Mouse (Mus musculus) intestine, postnatal 0 days (tissue): ENCODE measurements at regions not wholly inside any gene's neighbourhood (a gene's known extent, or its start where the extent isn't known, plus 50 kb on each side); places are given as distances from the start of the nearest gene placed in this dataset.

Experiments used
- ATAC-seq: fragments of 200-750 bp; cut with Nextera tagmentation; 2 replicates; pipeline ENCODE4 v1.8.0; 2017; ENCODE audit warnings: mild to moderate bottlenecking, moderate TSS enrichment, moderate library complexity
- H3K27ac ChIP-seq: fragments of 300-500 bp; sonication (generic); 2 replicates; pipeline ENCODE4 v1.5.1; 2014; ENCODE audit warnings: mild to moderate bottlenecking, low read depth, low read length, moderate library complexity
- H3K27me3 ChIP-seq: fragments of 300-500 bp; sonication (generic); replicated peaks from 2 replicates; pipeline ENCODE4 v1.6.1; 2014; ENCODE audit warnings: low read length, mixed read lengths; ENCODE audit not compliant: control insufficient read depth, insufficient read depth
- H3K36me3 ChIP-seq: fragments of 300-500 bp; sonication (generic); 2 replicates; pipeline ENCODE4 v1.6.1; 2014; ENCODE audit warnings: mild to moderate bottlenecking, moderate library complexity; ENCODE audit not compliant: control insufficient read depth, insufficient read depth
- H3K4me1 ChIP-seq: fragments of 300-500 bp; sonication (generic); replicated peaks from 2 replicates; pipeline ENCODE4 v1.6.1; 2014; ENCODE audit warnings: antibody characterized with exemption, low read length, mixed read lengths; ENCODE audit not compliant: control insufficient read depth, insufficient read depth
- H3K4me2 ChIP-seq: fragments of 300-500 bp; sonication (generic); replicated peaks from 2 replicates; pipeline ENCODE4 v1.6.1; 2014; ENCODE audit warnings: low read depth, mild to moderate bottlenecking, moderate library complexity
- H3K4me3 ChIP-seq: fragments of 300-500 bp; sonication (generic); 2 replicates; pipeline ENCODE4 v1.5.1; 2014; ENCODE audit warnings: low read depth, low read length
- H3K9ac ChIP-seq: fragments of 300-500 bp; sonication (generic); 2 replicates; pipeline ENCODE4 v1.6.1; 2014; ENCODE audit warnings: mild to moderate bottlenecking, low read depth, low read length
- H3K9me3 ChIP-seq: fragments of 300-500 bp; sonication (generic); 2 replicates; pipeline ENCODE4 v1.6.1; 2016; ENCODE audit warnings: mixed run types; ENCODE audit not compliant: control insufficient read depth
- CTCF ChIP-seq: sonication (generic); IDR thresholded peaks from 2 replicates; pipeline ENCODE4 v1.5.1; 2016; ENCODE audit warnings: low read depth, mild to moderate bottlenecking, control low read depth, antibody characterized with exemption, moderate library complexity
- WGBS: fragments of 180-500 bp; shearing (Covaris S2); extraction: QIAGEN DNeasy Blood & Tissue Kit; methylation state at CpG from one replicate; pipeline ENCODE4 v1.1.7; 2014; 5-methylcytosine and 5-hydroxymethylcytosine counted together

- TF ChIP-seq CTCF, result no peak
- WGBS, result 76% methylated on average over 3 of the region's 3 CpGs
- ATAC-seq, result no peak
These were observed 63.2 kb upstream of the Cadm1 start for GRCm38 (mm10) chr9:47466767-47467166.

DNA sequence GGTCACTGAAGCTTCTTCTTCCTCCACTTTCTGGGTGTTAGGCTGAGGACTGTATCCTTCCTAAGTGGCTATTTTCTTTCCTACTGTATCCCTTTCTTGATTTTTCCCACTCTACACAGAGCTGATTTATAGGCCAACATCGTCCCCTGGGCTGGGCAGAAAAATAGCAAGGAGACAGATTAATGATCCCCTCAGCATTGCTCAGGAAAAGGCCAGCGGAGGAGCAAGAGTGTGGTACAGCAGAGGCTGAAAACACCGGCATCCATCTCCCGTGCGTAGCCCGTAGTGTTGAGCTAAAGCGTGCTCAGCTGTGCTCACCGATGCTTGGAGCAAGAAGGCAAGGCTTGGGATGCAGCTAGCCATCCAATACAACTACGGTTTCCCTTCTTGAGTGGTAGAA lies 62.2 kb upstream of the Cadm1 start:
- no peak overlapping the region for H3K27ac ChIP-seq
- no peak for ATAC-seq
- TF ChIP-seq CTCF, result no peak
- H3K4me2 ChIP-seq, result no peak overlapping the region
- 0 out of 2 replicates have a peak, but pooled peaks cover 4% of the 10 kb centered on the region for H3K4me1 ChIP-seq
- 75% methylated on average over 9 of the region's 9 CpGs for WGBS
- no peaks in the 10 kb centered on the region for H3K9me3 ChIP-seq
- no peaks in the 10 kb centered on the region for H3K36me3 ChIP-seq
- no peak overlapping the region for H3K4me3 ChIP-seq
- H3K27me3 ChIP-seq, result no peaks in the 10 kb centered on the region
- H3K9ac ChIP-seq, result no peak overlapping the region

More at GRCm38 (mm10) chr9:47466767-47467166, 63.2 kb upstream of the Cadm1 start:
- Histone ChIP-seq H3K9ac (no peak overlapping the region), H3K4me1 (0 out of 2 replicates have a peak, but pooled peaks cover 4% of the 10 kb centered on the region), H3K27ac (no peak overlapping the region), H3K36me3 (no peaks in the 10 kb centered on the region), H3K4me2 (no peak overlapping the region), H3K9me3 (no peaks in the 10 kb centered on the region), H3K4me3 (no peak overlapping the region), H3K27me3 (no peaks in the 10 kb centered on the region)

DNA sequence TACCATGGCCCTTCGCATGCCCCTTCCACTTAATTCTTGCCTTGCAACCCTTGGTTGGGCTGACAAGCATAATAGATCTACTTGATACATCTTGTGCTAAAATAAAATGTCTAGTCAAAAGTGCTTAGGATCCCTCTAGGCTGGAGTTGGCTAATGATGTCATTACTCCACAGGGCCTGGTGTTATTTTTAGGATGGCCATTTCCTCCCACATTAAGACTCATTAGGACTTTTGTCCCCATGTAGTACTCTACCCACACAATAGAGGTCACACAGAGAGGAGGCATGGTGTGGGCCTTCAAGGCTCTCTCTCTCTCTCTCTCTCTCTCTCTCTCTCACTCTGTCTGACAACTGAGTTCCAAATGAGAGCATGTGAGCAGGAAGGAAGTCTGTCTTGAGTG lies 60.4 kb upstream of the Cadm1 start:
- Histone ChIP-seq H3K4me2 (no peak overlapping the region), H3K36me3 (no peaks in the 10 kb centered on the region), H3K4me1 (0 out of 2 replicates have a peak, but pooled peaks cover 4% of the 10 kb centered on the region), H3K27me3 (no peaks in the 10 kb centered on the region), H3K9ac (no peak overlapping the region), H3K27ac (no peak overlapping the region), H3K9me3 (no peaks in the 10 kb centered on the region), H3K4me3 (no peak overlapping the region)
- ATAC-seq, result no peak
- WGBS, result 90% methylated on average over 1 of the region's 1 CpGs
- no peak for TF ChIP-seq CTCF

DNA sequence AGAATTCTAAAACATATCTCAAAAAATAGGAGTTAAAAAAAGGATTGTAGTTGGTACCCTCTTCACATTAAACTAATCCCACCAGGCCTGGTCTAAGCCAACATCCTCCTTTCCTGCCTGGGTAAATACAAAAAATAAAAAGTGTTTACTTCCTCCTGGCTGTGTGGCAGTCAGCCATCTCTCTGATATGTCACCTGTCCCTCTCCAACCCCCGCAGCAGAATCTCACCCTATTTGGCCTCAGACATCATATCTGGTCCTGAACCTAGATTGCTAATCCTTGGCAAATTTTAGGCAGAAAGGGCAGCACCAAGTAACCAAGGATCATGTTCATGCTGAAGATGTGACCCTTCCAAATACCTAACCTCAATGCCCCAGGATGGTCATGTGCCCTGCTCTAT lies 59.2 kb upstream of the Cadm1 start:
- Histone ChIP-seq H3K36me3 (no peaks in the 10 kb centered on the region), H3K4me1 (0 out of 2 replicates have a peak, but pooled peaks cover 4% of the 10 kb centered on the region), H3K27me3 (no peaks in the 10 kb centered on the region), H3K9ac (no peak overlapping the region), H3K4me2 (no peak overlapping the region), H3K27ac (no peak overlapping the region), H3K9me3 (no peaks in the 10 kb centered on the region), H3K4me3 (no peak overlapping the region)
- ATAC-seq, result no peak
- TF ChIP-seq CTCF, result no peak
- 67% methylated on average over 1 of the region's 1 CpGs for WGBS

GRCm38 (mm10) chr9:47471767-47472420 lies 58.1 kb upstream of the Cadm1 start:
- H3K27me3 ChIP-seq, result no peaks in the 10 kb centered on the region
- no peak for ATAC-seq
- no peak for TF ChIP-seq CTCF
- WGBS, result 45% methylated on average over 10 of the region's 10 CpGs
- no peak overlapping the region for H3K4me3 ChIP-seq
- H3K9me3 ChIP-seq, result no peaks in the 10 kb centered on the region
- H3K27ac ChIP-seq, result no peak overlapping the region
- H3K4me1 ChIP-seq, result 0 out of 2 replicates have a peak, but pooled peaks cover 4% of the 10 kb centered on the region
- no peaks in the 10 kb centered on the region for H3K36me3 ChIP-seq
- H3K4me2 ChIP-seq, result no peak overlapping the region
- no peak overlapping the region for H3K9ac ChIP-seq

DNA sequence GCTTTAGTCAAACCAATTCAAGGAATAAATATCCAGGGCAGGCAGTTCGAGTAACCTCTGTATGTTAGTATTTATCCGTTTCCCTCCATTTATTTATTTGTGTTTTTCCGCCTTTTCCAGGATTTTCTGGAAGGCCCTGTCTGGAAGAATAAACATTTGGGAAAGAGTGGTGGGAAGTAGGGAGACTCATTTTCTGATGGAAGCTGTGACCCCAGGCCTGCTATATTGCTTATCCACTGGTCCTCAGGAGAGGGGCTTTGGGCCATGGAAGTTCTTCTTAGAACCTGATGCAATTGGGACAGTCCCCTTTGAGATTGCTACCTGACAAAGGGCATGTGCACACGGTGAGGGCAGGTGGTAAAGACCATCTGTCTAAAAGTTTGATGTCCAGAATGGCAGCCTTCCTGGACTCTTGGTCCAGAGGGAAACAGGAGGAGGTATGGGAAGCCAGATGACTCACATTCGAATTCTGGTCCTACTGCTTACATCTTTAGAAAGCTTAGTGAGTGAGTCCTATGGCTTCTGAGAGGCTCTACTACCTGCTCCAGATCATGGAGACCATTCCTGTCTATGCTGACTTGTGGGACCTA lies 56.1 kb upstream of the Cadm1 start:
- Histone ChIP-seq H3K4me3 (no peak overlapping the region), H3K4me1 (no peaks in the 10 kb centered on the region), H3K27ac (no peak overlapping the region), H3K36me3 (no peaks in the 10 kb centered on the region), H3K4me2 (no peak overlapping the region), H3K9ac (no peak overlapping the region), H3K9me3 (no peaks in the 10 kb centered on the region), H3K27me3 (no peaks in the 10 kb centered on the region)
- 81% methylated on average over 5 of the region's 5 CpGs for WGBS
- no peak for ATAC-seq
- TF ChIP-seq CTCF, result no peak
